Mouse (Mus musculus): ENCODE data around the gene Fam196b. TPM values are rescaled to one million over a fixed set of nuclear protein-coding genes. Genes with fewer than 3 reads are reported as not detected.

Fam196b gene
- total RNA-seq, 2 experiments from 2014 or later = 1.0 to 1.6 TPM

DNA sequence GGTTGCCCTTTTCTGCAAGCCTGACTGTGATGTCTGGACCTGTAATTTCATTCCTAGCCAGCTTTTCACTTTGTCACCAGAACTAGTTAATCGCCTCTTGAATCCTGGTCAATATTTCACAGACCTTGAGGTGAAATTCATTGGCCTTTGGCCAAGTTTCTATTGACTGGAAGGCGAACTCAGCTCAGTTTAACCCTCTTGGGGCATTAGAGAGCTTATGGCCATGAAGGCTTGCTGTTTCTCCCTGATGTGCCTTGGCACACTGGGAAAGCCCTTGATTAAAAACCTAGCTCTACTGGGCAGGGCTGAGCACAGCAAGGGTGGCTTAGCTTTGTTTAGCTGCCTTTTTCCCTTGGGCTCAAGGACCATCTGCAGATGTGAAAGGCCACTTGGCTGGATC is 155.2 kb downstream of the Fam196b start:
- DNase-seq (ENCODE audit: low spot score in 2 of 2) = no peak
- intact Hi-C loops (cut with DNase I) = no loop called here

Other genes starting within 250 kb of the Fam196b start
- not detected for gene 4930469K13Rik, start 216.3 kb upstream of the Fam196b start, total RNA-seq (2021)
- not detected for gene Foxi1, start 106.7 kb upstream of the Fam196b start, total RNA-seq (2021)

All from left cerebral cortex, postnatal 14 days (tissue).